Mouse (Mus musculus) telencephalon, adult 2 months (tissue): ENCODE measurements around the gene Coq10b.
"Not testable (repeated sequence)": the region's sequence is repeated elsewhere in the genome, so short reads cannot be mapped to it uniquely, and the experiment has no call there.

Source experiments
- DNase-seq: peaks from one replicate; pipeline ENCODE4 v3.0.0-alpha.2; 2011; ENCODE audit warnings: low read depth, low spot score

Coq10b gene

DNA sequence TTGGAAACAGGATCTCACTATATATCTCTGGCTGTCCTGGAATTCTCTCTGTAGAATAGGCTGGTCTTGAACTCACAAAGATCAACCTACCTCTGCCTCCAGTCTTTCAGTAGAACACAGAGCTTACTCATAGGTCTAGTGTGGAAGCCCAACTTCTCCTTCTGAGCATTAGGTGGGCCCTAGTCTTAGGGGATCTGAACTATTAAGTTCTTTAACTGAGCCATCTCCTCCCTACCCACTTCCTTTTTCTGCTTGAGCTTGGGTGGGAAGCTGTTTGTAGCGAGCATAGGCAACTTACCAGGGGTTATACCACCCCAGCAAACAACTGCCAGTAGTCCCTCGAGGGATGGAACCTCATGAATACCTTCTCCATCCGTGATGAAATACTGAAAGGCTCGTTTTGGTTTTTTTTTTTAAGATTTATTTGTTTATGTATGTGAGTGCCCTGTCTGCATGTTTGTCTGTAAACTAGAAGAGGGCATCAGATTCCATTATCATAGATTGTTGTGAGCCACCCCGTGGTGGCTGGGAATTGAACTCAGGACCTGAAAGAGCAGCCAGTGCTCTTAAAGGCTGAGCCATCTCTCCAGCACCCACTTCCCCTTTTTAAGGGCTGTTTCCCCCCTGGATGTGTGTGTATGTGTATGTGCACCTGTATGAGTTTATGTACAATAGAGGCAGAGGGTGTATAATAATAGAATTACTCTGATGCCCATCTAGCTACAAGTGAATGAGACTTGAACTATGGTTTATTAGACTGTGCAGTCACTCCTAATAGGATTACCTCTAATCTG is 2.9 kb downstream of the Coq10b start:
- DNase-seq: no peak

DNA sequence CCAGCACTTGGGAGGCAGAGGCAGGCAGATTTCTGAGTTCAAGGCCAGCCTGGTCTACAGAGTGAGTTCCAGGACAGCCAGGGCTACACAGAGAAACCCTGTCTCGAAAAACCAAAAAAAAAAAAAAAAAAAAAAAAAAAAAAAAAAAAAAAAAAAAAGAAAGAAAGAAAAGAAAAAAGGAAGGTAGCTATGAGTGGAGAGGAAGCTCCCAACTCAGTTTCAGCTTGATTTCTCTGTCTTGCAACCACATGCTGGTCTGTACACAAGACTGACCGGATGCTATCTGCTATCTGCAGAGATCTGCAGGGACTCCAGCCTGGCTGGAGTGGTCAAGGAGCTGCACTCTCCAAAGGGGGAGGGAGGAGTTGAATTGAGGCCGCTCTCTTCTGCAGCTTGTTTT is 5.8 kb downstream of the Coq10b start:
- not testable (repeated sequence) for DNase-seq

DNA sequence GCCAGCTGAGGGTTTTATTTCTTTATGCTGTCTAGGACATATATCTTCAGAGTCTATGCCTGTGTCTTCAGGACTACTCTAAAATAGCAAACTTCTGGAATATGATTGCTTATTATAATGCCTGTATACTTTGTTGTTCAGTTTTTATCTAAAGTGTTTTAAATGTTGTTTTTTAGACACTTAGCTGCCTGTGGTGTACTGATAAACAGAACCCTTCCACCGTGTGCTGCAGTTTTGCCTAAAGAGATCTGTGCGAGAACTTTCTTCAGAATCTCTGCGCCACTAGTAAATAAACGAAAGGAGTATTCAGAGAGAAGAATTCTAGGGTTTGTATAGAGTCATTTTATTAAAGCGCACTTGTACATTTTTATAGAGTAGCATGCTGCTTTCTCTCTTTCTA is 8.5 kb downstream of the Coq10b start:
- no peak for DNase-seq

- no peak for DNase-seq
These were observed 9.2 kb downstream of the Coq10b start for GRCm38 (mm10) chr1:55061772-55062171.

GRCm38 (mm10) chr1:55072328-55072727 is 19.8 kb downstream of the Coq10b start:
- not testable (repeated sequence) for DNase-seq

DNA sequence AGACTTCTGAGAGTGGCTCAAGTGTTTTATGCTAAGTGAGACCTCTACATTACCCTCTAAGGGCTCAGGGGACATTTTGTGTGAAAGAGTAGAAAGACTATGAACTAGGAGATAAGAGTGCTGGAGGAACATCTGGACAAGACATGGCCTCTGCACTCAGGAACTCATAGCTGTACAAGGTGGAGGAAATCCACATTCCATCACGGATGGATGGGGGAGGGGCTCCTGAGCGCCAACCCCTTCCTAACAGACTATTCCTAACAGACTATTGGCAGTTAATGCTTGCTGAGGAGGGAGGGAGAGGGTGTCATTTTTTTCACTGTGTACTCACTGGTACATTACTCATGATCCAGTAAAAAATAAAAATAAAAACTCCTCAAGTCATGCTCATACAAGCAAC is 22.2 kb downstream of the Coq10b start:
- DNase-seq: no peak

- DNase-seq: no peak
These were observed 23.3 kb downstream of the Coq10b start for GRCm38 (mm10) chr1:55075652-55076394.

GRCm38 (mm10) chr1:55076395-55076743 is 23.8 kb downstream of the Coq10b start:
- no peak for DNase-seq

DNA sequence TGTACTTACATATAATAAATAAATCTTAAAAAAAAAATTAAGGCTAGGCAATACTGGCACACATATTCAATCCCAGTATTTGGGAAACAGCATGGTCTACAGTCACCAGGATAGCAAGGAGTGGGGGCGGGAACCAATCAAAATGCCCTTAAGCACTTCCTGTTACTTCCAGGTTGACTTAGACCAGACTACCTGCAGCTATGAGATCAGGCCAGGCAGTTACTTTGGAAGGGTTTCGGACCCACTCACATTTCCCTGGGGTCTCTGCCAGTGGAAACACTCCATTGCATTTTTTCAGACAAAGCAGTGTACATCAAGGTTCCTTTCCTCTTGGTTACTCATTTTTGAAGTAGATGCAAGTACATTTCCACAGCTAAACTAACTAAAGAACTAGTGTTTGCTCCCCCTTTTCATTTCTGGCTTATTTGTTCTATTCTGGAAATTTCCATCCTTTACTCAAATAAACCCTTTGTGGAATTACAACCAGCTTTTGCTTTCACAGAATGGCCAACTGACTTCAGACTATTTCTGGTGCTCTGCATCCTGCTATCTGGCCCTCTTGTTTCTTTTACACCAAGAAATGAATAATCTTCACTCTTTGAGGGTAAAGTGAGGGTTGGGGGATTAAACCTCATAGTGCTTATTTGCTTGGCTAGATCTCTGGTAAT is 24.4 kb downstream of the Coq10b start:
- DNase-seq: no peak

DNA sequence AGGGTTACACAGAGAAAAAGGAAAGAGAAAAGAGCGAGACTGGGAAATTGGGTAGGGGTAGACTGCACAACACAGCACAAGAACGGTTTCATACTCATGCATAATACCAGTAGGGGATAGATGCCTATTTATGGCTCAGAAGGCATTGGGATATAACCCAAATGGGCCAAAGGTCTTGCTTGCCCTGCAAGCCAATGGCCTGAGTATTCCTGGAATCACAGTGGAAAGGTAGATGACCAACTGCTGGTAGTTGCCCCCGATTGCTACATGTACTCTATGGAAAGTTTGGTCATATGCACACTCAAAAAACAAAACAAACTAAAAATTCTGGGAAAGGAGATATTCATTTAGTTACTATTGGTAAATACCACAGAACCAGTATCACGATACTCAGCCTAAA is 27.1 kb downstream of the Coq10b start:
- no peak for DNase-seq

- no peak for DNase-seq
These were observed 29.5 kb downstream of the Coq10b start for GRCm38 (mm10) chr1:55082106-55082505.

- DNase-seq: no peak
These were observed 33.3 kb downstream of the Coq10b start for GRCm38 (mm10) chr1:55085781-55086366.

GRCm38 (mm10) chr1:55086868-55087400 is 34.4 kb downstream of the Coq10b start:
- DNase-seq: peak; percentile 9

DNA sequence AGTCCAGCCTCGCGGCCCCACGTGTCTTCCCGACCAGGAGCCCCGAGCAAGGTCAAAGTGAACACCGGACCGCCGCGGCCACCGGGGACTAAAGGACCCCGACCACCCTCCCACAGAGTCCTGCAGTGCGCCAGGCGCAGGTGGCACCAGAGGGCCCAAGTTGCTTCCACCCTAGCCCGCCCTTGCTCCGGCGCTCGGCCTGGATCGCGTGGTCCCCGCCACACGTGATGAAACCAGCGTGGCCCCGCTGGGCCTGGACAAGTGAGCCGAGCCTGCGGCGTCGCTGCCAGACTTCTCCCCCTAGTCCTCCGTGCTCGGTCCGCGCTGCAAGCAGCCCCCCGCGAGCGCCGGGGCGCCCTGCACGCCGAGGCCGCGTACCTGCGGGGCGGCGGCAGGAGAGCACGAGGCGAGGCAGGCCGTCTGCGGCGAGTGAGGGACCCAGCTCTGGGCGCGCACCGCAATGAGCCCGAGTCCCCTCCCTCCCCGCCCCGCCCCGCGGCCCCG is 34.9 kb downstream of the Coq10b start:
- peak; percentile 19 for DNase-seq

DNA sequence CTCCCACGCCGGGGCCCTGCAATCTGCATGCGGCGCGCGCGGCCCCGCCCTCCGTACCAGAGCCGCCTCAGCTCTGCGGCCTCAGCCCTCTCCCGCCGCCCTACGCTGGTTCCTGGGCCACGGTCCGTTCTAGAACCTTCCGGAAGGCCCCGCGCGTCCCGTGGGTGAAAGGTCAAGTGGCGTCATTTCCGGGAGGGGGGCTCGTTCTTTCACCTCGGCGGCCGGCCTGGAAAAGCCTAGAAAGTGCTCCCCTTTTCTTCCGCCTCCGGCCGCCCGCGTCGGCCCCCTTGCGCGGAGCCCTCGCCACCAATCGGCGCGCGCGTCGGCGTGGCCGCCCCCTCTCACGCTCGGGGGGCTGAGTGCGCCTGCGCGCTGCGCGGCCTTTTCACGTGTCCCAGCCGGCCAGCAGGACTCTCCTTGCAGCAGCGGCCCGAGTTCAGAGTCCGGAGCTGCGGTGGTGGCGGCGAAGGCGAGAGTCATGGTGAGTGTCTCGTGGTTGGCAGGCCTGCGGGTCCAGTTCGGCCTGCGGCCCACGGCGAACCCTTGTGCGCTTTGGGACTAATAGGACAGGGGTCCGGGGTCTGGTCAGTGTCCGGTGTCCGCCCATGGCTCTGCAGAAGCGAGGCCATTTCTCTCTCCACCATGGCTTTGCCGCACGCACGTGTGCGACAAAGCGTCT is 35.5 kb downstream of the Coq10b start, which contains the start of the genes Hspe1 and Hspd1:
TSS of gene Hspe1 (plus strand) at position 201 of the 679 bp plus-strand sequence.
TSS of gene Hspd1 (minus strand) at position 312 of the 679 bp plus-strand sequence.
- DNase-seq: peak; percentile 94

DNA sequence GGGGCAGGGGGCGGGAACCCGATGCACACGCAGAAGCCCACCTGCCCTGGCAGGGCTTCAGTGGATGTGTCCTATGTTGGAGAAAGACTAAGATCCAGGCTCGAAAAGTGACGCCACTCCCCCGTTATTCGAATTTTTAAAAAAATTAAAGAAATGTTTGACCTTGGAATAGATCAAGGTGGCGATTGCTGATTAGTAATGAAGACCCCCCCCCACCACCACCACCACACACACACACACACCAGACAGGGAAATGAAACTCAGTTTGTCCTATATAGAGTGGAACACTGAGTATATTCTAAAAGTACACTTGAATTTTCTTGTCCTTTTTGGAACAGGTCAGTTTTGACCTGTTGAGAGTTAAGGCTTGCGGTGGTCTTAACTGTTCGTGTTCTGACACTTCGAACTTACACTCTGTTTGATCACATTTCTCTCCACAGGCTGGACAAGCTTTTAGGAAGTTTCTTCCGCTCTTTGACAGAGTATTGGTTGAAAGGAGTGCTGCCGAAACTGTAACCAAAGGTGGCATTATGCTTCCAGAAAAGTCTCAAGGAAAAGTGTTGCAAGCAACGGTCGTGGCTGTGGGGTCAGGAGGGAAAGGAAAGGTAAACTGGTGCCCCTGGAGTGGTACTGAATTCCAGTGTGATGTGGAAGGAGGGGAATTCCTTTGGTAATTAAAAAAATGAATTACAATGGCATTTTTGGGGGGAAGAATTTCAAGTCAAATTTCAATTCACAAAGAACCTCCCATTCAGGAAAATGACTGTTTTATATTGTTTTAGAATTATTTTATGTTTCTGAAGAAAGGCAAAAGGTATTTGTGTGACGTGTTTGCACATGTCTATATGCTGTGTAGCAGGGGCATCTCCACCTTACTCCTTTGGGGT is 36.3 kb downstream of the Coq10b start:
- no peak for DNase-seq

DNA sequence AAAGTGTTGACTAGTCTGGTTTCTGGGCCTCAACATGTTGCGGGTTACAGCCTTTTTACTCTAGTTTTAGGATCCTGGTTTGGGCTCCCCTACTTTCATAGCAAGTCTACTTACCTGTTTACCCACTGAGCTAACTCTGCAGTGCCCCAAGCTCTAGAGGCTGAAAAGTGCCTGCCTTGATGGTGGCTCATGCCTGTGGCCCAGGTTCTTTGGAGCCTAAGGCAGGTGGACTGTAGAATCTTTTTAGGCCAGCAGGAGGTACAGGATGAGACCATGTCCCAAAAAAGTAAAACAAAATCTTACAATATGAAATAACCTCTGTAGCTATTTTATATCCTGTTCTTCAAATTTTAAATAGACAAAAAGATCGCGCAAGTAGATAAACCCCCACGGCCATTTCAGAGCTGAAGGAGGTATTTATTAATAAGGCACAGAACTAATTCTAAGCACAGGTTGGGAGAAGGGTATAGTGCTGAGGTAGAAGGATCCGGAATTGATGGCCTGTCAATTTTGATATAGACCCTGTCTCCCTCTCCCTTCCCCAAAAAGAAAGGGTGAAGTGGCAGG is 37.0 kb downstream of the Coq10b start:
- DNase-seq: no peak

DNA sequence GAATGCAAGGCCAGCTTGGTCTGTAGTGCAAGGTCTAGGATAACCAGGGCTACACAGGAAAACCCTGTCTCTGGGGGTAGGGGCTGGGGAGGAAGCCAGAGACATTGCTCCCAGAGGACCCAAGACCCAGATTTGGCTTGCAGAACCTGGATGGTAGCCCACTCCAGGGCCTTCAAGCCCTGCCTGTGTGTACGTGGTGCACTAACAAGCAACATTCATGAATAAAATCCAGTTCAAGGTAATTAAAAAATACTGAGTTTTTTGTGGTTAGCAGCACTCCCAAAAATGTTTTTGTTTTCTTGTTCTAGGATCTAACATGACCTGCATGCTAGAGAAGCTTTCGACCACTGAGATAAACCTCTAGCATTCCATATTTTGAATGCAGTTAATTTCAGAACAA is 39.5 kb downstream of the Coq10b start:
- no peak for DNase-seq

DNA sequence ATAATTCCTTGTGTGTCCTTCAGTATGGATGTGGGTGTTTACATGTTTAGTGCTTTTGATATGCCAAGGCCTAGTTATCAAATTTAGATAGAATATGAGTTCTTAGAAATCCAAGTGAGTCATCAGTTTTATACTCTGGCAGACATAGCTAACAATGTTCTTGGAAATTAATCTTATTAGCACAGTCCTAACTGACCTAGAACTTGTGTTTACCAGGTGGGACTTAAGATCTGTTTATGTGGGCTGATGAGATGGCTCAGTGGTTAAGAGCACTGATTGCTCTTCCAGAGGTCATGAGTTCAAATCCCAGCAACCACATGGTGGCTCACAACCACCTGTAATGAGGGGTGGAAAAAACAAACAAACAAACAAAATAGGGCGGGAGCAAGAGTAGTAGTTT is 39.9 kb downstream of the Coq10b start:
- no peak for DNase-seq
